Mouse (Mus musculus) liver, adult 2 months (tissue): ENCODE results near the gene Hsd17b11. TPM values are rescaled to one million over a fixed set of nuclear protein-coding genes. Genes with fewer than 3 reads are reported as not detected.
A peak's percentile ranks its signal among the peaks of the same experiment; 100 is the strongest.

Experiments used
- DNase-seq: peaks from one replicate; pipeline ENCODE4 v3.0.0-alpha.2; 2011; ENCODE audit warnings: low read depth, low spot score; ENCODE audit errors: extremely low read depth
- H3K27ac ChIP-seq: fragments of 200-500 bp; replicated peaks from 2 replicates; pipeline ENCODE4 v1.5.1; 2012; ENCODE audit warnings: low read depth, mild to moderate bottlenecking, control low read depth, inconsistent platforms, low read length; ENCODE audit not compliant: insufficient read depth
- H3K27me3 ChIP-seq: fragments of 200-500 bp; 2 replicates; pipeline ENCODE4 v1.6.1; 2012; ENCODE audit warnings: mild to moderate bottlenecking, moderate library complexity, low read length, inconsistent platforms; ENCODE audit not compliant: control insufficient read depth, insufficient read depth
- H3K36me3 ChIP-seq: fragments of 200-500 bp; 2 replicates; pipeline ENCODE4 v1.6.1; 2012; ENCODE audit warnings: low read length, inconsistent platforms; ENCODE audit not compliant: control insufficient read depth, insufficient read depth
- H3K4me1 ChIP-seq: fragments of 200-500 bp; 2 replicates; pipeline ENCODE4 v1.6.1; 2011; ENCODE audit warnings: low read length; ENCODE audit not compliant: control insufficient read depth, insufficient read depth
- H3K4me3 ChIP-seq: fragments of 200-500 bp; 2 replicates; pipeline ENCODE4 v1.5.1; 2011; ENCODE audit warnings: low read depth, mild to moderate bottlenecking, control low read depth, low read length, moderate library complexity; ENCODE audit not compliant: insufficient read depth
- H3K79me2 ChIP-seq: fragments of 200-500 bp; 2 replicates; pipeline ENCODE4 v1.6.1; 2012; ENCODE audit warnings: inconsistent platforms, mild to moderate bottlenecking, low read length, moderate library complexity; ENCODE audit not compliant: control insufficient read depth, insufficient read depth
- H3K9ac ChIP-seq: fragments of 200-500 bp; 2 replicates; pipeline ENCODE4 v1.6.1; 2012; ENCODE audit warnings: low read depth, mild to moderate bottlenecking, control low read depth, inconsistent platforms, low read length
- CTCF ChIP-seq: fragments of 200-500 bp; IDR thresholded peaks from 2 replicates; pipeline ENCODE4 v1.5.1; 2011; ENCODE audit warnings: low read depth, low read length, control low read depth
- POLR2A ChIP-seq: fragments of 200-500 bp; IDR thresholded peaks from 2 replicates; pipeline ENCODE4 v1.6.1; 2011; ENCODE audit warnings: low read length, control low read depth; ENCODE audit not compliant: insufficient read depth; ENCODE audit errors: extremely low read depth
- WGBS: fragments of 180-500 bp; shearing (Covaris S2); methylation state at CpG from one replicate; pipeline ENCODE4 v1.1.7; 2018; 5-methylcytosine and 5-hydroxymethylcytosine counted together
- polyA plus RNA-seq: library from polyadenylated mRNA; depleted of rRNA; stranded (reverse); fragments of >200 nt; gene quantifications from 2 replicates; pipeline ENCODE4 v1.2.3, GENCODE M21; 2012
- total RNA-seq: library from RNA; depleted of rRNA; stranded (reverse); fragments of >200 nt; gene quantifications from 2 replicates; pipeline ENCODE4 v1.2.3, GENCODE M21; 2014

Hsd17b11 gene
- total and polyA plus RNA-seq, 2 experiments: 78.8 to 154 TPM

DNA sequence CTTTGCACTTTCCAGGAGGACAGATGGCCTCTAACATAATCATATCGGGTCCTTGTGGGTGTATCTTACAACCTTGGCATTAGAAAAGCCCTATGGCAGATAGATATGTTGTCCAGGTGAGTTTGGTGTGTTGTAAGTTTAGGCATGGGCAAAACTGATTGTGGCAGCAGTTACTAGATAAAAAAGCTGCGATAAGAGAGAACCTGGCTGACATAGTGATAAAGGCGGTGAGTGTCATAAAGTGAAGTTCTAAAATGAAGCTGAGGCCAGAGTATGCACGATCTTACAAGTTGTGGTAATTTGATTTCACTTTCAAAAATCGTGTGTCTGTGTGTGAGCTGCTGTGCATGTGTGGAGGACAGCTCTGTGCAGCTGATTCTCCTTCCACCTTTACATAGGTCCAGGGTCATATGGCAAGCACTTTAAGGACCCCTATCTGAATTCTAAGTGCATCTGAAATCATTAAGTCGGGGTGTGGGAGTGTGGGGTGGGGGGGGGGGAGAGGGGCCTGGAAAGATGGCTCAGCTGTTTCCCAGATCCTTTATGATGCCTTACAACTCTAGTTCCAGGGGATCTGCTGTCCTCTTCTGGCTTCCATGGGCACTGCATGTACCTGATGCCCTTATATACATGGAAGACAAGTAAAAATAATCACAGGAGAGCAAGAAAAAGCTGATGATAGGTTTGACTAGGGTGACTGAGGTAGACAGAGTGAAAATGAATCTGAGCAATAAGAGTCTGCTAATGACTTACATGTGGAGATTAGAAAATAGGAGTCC lies 17.6 kb upstream of the Hsd17b11 start:
- TF ChIP-seq CTCF (peak; percentile 63), POLR2A (no peak)
- no peaks in the 10 kb centered on the region for H3K36me3 ChIP-seq
- no peaks in the 10 kb centered on the region for H3K27me3 ChIP-seq
- DNase-seq: peak; percentile 64
- WGBS: 67% methylated on average over 6 of the region's 6 CpGs
- H3K79me2 ChIP-seq: no peaks in the 10 kb centered on the region
- H3K4me3 ChIP-seq: no peak overlapping the region
- no peak overlapping the region for H3K9ac ChIP-seq
- no peak overlapping the region for H3K27ac ChIP-seq
- peaks cover 22% of the 10 kb centered on the region for H3K4me1 ChIP-seq

DNA sequence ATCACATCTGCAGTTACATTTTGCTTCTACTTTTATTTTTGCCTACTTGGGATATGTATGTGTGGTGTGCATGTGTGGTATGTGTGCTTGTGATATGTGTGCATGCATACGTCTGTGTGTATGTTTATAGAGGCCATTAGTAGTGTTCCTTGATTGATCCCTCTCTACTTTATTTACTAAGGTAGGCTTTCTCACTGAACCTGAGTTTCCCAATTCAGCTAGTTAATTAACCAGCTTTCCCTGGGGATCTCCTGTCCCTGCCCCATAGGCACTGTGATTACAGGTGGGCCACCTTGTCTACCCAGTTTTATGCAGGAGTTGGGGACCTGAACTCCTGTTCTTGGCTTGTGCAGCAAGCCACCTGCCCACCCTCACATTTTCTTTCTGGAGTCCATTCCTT lies 15.0 kb upstream of the Hsd17b11 start:
- TF ChIP-seq CTCF (no peak), POLR2A (no peak)
- Histone ChIP-seq H3K27me3 (no peaks in the 10 kb centered on the region), H3K9ac (no peak overlapping the region), H3K4me3 (no peak overlapping the region), H3K36me3 (no peaks in the 10 kb centered on the region), H3K4me1 (peaks cover 26% of the 10 kb centered on the region), H3K79me2 (no peaks in the 10 kb centered on the region), H3K27ac (peak overlapping the region; percentile 90)
- peak; percentile 70 for DNase-seq
- 50% methylated on average over 1 of the region's 1 CpGs for WGBS

DNA sequence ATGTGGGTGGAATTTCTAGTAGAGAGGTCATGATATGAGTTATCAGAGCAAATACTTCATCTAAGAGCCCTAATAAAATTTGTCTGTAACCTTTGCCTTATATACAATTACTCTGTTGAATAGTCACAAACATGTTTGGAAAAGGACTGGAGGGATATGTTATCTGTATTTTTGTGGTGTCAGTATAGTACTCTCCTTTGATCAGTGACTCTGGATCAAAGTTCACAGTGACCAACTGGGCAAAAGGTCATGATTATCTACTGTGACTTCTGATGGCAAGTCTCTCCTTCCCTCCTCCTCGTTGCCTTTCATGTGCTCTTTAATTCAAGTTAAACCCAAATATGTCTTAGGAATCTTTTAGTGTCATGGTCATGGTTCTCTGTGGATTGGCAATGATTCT lies 14.1 kb upstream of the Hsd17b11 start:
- Histone ChIP-seq H3K79me2 (no peaks in the 10 kb centered on the region), H3K27me3 (no peaks in the 10 kb centered on the region), H3K4me3 (no peak overlapping the region), H3K27ac (peak overlapping the region; percentile 91), H3K4me1 (peaks cover 26% of the 10 kb centered on the region), H3K9ac (no peak overlapping the region), H3K36me3 (no peaks in the 10 kb centered on the region)
- no peak for TF ChIP-seq CTCF
- no peak for TF ChIP-seq POLR2A
- 10% methylated on average over 1 of the region's 1 CpGs for WGBS
- DNase-seq: peak; percentile 94

DNA sequence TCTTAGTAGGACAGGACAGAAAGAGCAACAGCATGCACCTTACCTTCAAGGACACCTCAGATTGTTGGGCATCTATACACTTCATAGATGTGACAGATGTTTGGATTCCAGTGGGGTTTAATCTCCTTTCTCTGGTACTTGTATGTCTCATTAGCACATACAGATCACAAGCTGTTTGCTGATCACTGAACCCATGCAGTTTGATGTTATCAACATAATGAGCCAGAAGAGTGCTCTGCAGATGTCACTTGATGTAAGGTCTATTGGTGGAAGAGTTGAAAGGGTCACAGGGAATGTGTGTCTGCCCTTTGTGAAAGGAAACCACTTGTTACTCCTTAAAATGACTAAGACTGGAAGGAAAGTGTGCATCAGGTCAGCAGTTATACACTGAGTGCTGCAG lies 13.3 kb upstream of the Hsd17b11 start:
- Histone ChIP-seq H3K36me3 (no peaks in the 10 kb centered on the region), H3K4me1 (peaks cover 26% of the 10 kb centered on the region), H3K4me3 (no peak overlapping the region), H3K9ac (no peak overlapping the region), H3K27ac (peak overlapping the region; percentile 91), H3K27me3 (no peaks in the 10 kb centered on the region), H3K79me2 (no peaks in the 10 kb centered on the region)
- TF ChIP-seq CTCF (no peak), POLR2A (no peak)
- DNase-seq: no peak

DNA sequence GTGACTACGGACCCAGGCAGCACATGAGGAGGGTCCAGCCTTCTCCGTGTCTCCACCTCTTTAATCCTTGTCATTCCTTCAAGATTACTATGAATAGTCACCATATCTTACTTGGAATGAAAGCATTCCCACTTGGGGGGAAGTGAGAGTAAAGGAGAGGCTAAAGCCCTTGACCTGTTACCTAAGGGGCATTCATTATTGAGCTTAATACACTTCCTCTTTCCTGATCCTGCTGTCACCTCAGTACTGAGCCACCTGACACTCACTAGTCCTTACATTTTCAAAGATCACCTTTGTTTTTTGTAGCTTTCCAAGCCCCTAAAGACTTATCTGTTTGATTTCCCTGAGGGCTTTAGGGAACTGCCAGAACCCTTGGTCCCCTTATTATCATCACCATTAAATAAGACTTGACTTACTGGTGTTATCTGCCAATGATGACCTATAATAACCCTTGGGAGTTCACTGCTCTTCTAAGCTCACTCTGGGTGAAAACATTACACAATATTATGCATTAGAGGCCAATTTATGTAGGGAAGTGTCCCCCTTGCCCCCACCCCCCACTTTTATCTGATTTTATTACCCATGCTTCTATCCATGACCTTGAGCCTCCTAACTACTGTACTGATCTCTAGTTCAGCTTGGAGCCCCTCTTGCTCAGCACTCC lies 10.8 kb upstream of the Hsd17b11 start:
- H3K9ac ChIP-seq: no peak overlapping the region
- TF ChIP-seq CTCF: no peak
- TF ChIP-seq POLR2A: no peak
- 79% methylated on average over 2 of the region's 2 CpGs for WGBS

DNA sequence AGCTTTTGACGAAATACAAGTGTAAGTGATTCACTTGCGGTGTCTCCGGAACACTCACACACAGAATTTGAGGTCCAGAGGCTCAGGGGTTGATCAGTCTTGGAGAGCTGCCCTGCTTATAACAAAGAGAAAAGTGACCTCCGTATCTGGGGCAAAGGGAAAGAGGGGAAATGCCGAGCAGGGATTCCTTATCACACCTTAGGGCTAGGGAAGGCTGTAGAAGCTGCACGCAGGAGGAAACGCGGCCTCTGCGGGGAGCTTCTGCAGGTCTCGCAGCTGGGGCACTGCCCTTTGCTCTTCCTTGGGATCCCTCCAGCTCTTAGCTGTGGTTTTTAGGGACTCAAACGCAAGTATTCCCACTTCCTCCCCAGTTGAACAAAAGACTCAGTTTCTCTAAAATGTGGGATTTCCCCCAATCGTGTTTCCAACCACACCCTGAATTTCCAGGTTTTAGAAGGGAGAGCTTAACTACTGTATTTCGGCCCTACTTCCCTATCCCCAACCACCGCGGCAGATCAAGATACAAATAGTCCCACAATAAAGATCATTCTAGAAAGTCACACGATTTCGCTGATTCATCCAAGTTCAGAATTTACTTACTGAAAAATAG lies 3.6 kb upstream of the Hsd17b11 start:
- Histone ChIP-seq H3K27ac (no peak overlapping the region), H3K4me1 (peaks cover 13% of the 10 kb centered on the region), H3K4me3 (no peak overlapping the region), H3K27me3 (no peaks in the 10 kb centered on the region), H3K79me2 (peaks cover 6% of the 10 kb centered on the region; the same call in 1 of the 2 replicates), H3K36me3 (no peaks in the 10 kb centered on the region), H3K9ac (0 out of 2 replicates have a peak overlapping the region, but pooled peaks have one; percentile 29)
- peak; percentile 59 for DNase-seq
- TF ChIP-seq POLR2A (no peak), CTCF (no peak)
- WGBS: 29% methylated on average over 17 of the region's 17 CpGs

More for the DNA sequence above, 10.8 kb upstream of the Hsd17b11 start:
- H3K36me3 ChIP-seq: no peaks in the 10 kb centered on the region
- H3K4me3 ChIP-seq: no peak overlapping the region
- H3K27me3 ChIP-seq: no peaks in the 10 kb centered on the region
- H3K4me1 ChIP-seq: peaks cover 26% of the 10 kb centered on the region
- no peaks in the 10 kb centered on the region for H3K79me2 ChIP-seq
- peak; percentile 86 for DNase-seq
- H3K27ac ChIP-seq: peak overlapping the region; percentile 54
